Mouse (Mus musculus) fat pad, adult 2 months (tissue): ENCODE measurements around the gene Mrps2.
A peak's percentile ranks its signal among the peaks of the same experiment; 100 is the strongest.

ENCODE experiments used
- DNase-seq: peaks from one replicate; pipeline ENCODE4 v3.0.0-alpha.2; 2011; ENCODE audit warnings: low read depth, low spot score; ENCODE audit errors: extremely low read depth

Mrps2 gene

GRCm38 (mm10) chr2:28467860-28468485 lies at the start of gene Mrps2:
Gene Mrps2 (plus strand): TSS chr2:28468066.
- DNase-seq = no peak

GRCm38 (mm10) chr2:28419898-28420297 lies 48.0 kb upstream of the Mrps2 start:
- no peak for DNase-seq

- no peak for DNase-seq
These were observed 44.7 kb upstream of the Mrps2 start for GRCm38 (mm10) chr2:28423167-28423566.

GRCm38 (mm10) chr2:28427226-28427625 lies 40.6 kb upstream of the Mrps2 start:
- no peak for DNase-seq

GRCm38 (mm10) chr2:28430846-28431245 lies 37.0 kb upstream of the Mrps2 start:
- no peak for DNase-seq

GRCm38 (mm10) chr2:28432811-28433210 lies 35.1 kb upstream of the Mrps2 start:
- no peak for DNase-seq

GRCm38 (mm10) chr2:28433512-28433911 lies 34.4 kb upstream of the Mrps2 start:
- DNase-seq = no peak

- no peak for DNase-seq
These were observed 32.5 kb upstream of the Mrps2 start for GRCm38 (mm10) chr2:28435401-28435800.

- DNase-seq = no peak
These were observed 27.0 kb upstream of the Mrps2 start for GRCm38 (mm10) chr2:28440842-28441241.

GRCm38 (mm10) chr2:28445082-28445481 lies 22.8 kb upstream of the Mrps2 start:
- DNase-seq = no peak

GRCm38 (mm10) chr2:28446181-28446514 lies 21.7 kb upstream of the Mrps2 start:
- DNase-seq = no peak

GRCm38 (mm10) chr2:28446515-28447314 lies 21.2 kb upstream of the Mrps2 start, which contains the start of gene Ppp1r26:
Gene Ppp1r26 (plus strand): TSS chr2:28446800.
- DNase-seq = no peak

GRCm38 (mm10) chr2:28447315-28447670 lies 20.6 kb upstream of the Mrps2 start:
- no peak for DNase-seq

GRCm38 (mm10) chr2:28451663-28452062 lies 16.2 kb upstream of the Mrps2 start:
- DNase-seq = no peak

- DNase-seq = no peak
These were observed 14.3 kb upstream of the Mrps2 start for GRCm38 (mm10) chr2:28453539-28453938.

- DNase-seq = no peak
These were observed 11.2 kb upstream of the Mrps2 start for GRCm38 (mm10) chr2:28456616-28457015.

- no peak for DNase-seq
These were observed 3.9 kb upstream of the Mrps2 start for GRCm38 (mm10) chr2:28463919-28464318.

- no peak for DNase-seq
These were observed 2.9 kb upstream of the Mrps2 start for GRCm38 (mm10) chr2:28464919-28465318.

GRCm38 (mm10) chr2:28465836-28466518 lies 1.9 kb upstream of the Mrps2 start, which contains the start of gene 1700007K13Rik:
Gene 1700007K13Rik (minus strand): TSS chr2:28466332.
- peak; percentile 13 for DNase-seq

GRCm38 (mm10) chr2:28468486-28469225 lies 790 bp downstream of the Mrps2 start:
- no peak for DNase-seq

- DNase-seq = no peak
These were observed 1.6 kb downstream of the Mrps2 start for GRCm38 (mm10) chr2:28469461-28469860.
